Mouse (Mus musculus) olfactory bulb, adult 2 months (tissue): ENCODE data around the gene Unc5a.

Experiments
- CTCF ChIP-seq: fragments of 200-500 bp; IDR thresholded peaks from 2 replicates; pipeline ENCODE4 v1.5.1; 2012; ENCODE audit warnings: low read depth, mild to moderate bottlenecking, low read length, moderate library complexity; ENCODE audit not compliant: insufficient read depth
- POLR2A ChIP-seq: fragments of 200-500 bp; IDR thresholded peaks from 2 replicates; pipeline ENCODE4 v1.6.1; 2012; ENCODE audit warnings: mild to moderate bottlenecking, low read depth, low read length, moderate library complexity; ENCODE audit not compliant: insufficient read depth

GRCm38 (mm10) chr13:54983001-54983400 is 33.8 kb downstream of the Unc5a start:
- TF ChIP-seq CTCF = no peak
- TF ChIP-seq POLR2A = no peak
